Comparison of ENCODE assay signal across 14 mouse cellular contexts in the genomic region with DNA sequence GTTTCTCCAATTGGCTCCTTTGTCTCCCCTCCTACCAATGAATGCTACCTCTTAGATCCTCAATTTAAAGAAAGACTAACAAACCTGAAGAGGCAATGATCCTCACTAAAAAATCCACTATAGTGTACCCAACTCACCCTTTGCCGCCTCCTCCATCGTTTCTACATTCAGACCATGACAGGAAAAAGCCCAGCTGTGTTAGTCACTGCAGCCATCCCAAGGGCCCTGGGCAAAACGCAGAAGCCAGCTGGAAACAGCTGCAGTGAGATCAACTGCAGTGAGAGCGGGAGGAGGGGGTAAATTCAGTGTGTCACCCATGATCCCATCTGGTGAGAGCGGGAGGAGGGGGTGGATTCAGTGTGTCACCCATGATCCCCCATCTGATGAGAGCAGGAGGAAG. TPM values are rescaled to one million over a fixed set of nuclear protein-coding genes. Genes with fewer than 3 reads are reported as not detected.
DNase-seq lines count a peak whose midpoint lies in the region; ATAC-seq and TF ChIP-seq lines count a peak whose summit lies in the region.
"Had no signal": no experiment of that assay in that cellular context is flagged by ENCODE, and none has a peak within 500 bp of the region (broad histone marks: within the 10 kb centered on the region; RNA-seq: fewer than 3 reads in every experiment).

No protein-coding gene starts in this region.

- peak overlapping the region; percentile 56; the same call in 1 of the 2 replicates for H3K27ac ChIP-seq in hindbrain, embryonic 10.5 days
- H3K27ac ChIP-seq in hindbrain, embryonic 16.5 days (ENCODE audit: low read depth, low read length) = no peak overlapping the region
- peak overlapping the region; percentile 0; the same call in 1 of the 2 replicates for H3K27ac ChIP-seq in stomach, embryonic 16.5 days (ENCODE audit: low read length)
- no peak overlapping the region for H3K27ac ChIP-seq in stomach, postnatal 0 days (replicated peaks)
- H3K27ac ChIP-seq: hindbrain, embryonic 14.5 days; midbrain, embryonic 15.5 days had no signal

- WGBS in hindbrain, embryonic 10.5 days = 70% methylated on average over 5 of the region's 5 CpGs
- 64% methylated on average over 5 of the region's 5 CpGs for WGBS in hindbrain, embryonic 16.5 days
- whole genome bisulfite sequencing in stomach, embryonic 16.5 days = 42% methylated on average over 5 of the region's 5 CpGs
- 46% methylated on average over 5 of the region's 5 CpGs for WGBS in stomach, postnatal 0 days

- H3K4me3 ChIP-seq in hindbrain, embryonic 10.5 days = no peak overlapping the region
- no peak overlapping the region for H3K4me3 ChIP-seq in hindbrain, embryonic 16.5 days (ENCODE audit: low read length)
- no peak overlapping the region for H3K4me3 ChIP-seq in stomach, embryonic 16.5 days (replicated peaks; ENCODE audit: low read length)
- H3K4me3 ChIP-seq in stomach, postnatal 0 days (ENCODE audit: low read depth, low read length) = no peak overlapping the region
- H3K4me3 ChIP-seq: midbrain, embryonic 15.5 days had no signal

- H3K36me3 ChIP-seq in hindbrain, embryonic 10.5 days = no peaks in the 10 kb centered on the region
- H3K36me3 ChIP-seq in hindbrain, embryonic 16.5 days (ENCODE audit: control insufficient read depth, insufficient read depth, low read length) = no peaks in the 10 kb centered on the region
- H3K36me3 ChIP-seq in stomach, embryonic 16.5 days (ENCODE audit: control insufficient read depth, insufficient read depth, low read length) = no peaks in the 10 kb centered on the region
- no peaks in the 10 kb centered on the region for H3K36me3 ChIP-seq in stomach, postnatal 0 days (ENCODE audit: control insufficient read depth, insufficient read depth, low read length)
- H3K36me3 ChIP-seq: midbrain, embryonic 15.5 days had no signal

- TF ChIP-seq EP300 in stomach, postnatal 0 days (optimal IDR thresholded peaks at IDR 0.05) = no peak

- no peak overlapping the region for H3K9ac ChIP-seq in hindbrain, embryonic 16.5 days (ENCODE audit: low read depth, low read length)
- no peak overlapping the region for H3K9ac ChIP-seq in stomach, embryonic 16.5 days (ENCODE audit: low read length)
- H3K9ac ChIP-seq in stomach, postnatal 0 days (ENCODE audit: low read length) = no peak overlapping the region
- H3K9ac ChIP-seq: hindbrain, embryonic 14.5 days; liver, postnatal 0 days; midbrain, embryonic 15.5 days had no signal

- H3K27me3 ChIP-seq in hindbrain, embryonic 10.5 days (ENCODE audit: insufficient read depth, poor library complexity, severe bottlenecking) = no peaks in the 10 kb centered on the region
- H3K27me3 ChIP-seq in hindbrain, embryonic 16.5 days (replicated peaks; ENCODE audit: control insufficient read depth, insufficient read depth, low read length) = no peaks in the 10 kb centered on the region
- H3K27me3 ChIP-seq in stomach, embryonic 16.5 days (ENCODE audit: control insufficient read depth, insufficient read depth, low read length) = no peaks in the 10 kb centered on the region
- no peaks in the 10 kb centered on the region for H3K27me3 ChIP-seq in stomach, postnatal 0 days (ENCODE audit: control insufficient read depth, insufficient read depth, low read length)
- H3K27me3 ChIP-seq: midbrain, embryonic 15.5 days; Patski had no signal

- TF ChIP-seq CTCF in stomach, postnatal 0 days (IDR thresholded peaks at IDR 0.05; ENCODE audit: low read depth) = no peak

- no peak for DNase-seq in hindbrain, embryonic 10.5 days (ENCODE audit: low spot score)
- no peak for DNase-seq in stomach, postnatal 0 days (ENCODE audit: low spot score)
- peak; percentile 63 to 75 for DNase-seq in heart, postnatal 14 days
- peak; percentile 45 for DNase-seq in skeletal muscle tissue, adult 2 months (ENCODE audit: low read depth, low spot score)
- no peak for DNase-seq in cerebellum, adult 9-10 months
- no peak for DNase-seq in adrenal gland, adult 18-20 months (ENCODE audit: low spot score in 2 of 2)
- DNase-seq: cerebellum, postnatal 10 days; liver, postnatal 0 days; thymus, adult 18-20 months had no signal

- intact Hi-C loops in heart, postnatal 14 days (cut with DNase I) = no loop called here

- no peaks in the 10 kb centered on the region for H3K9me3 ChIP-seq in hindbrain, embryonic 10.5 days
- no peaks in the 10 kb centered on the region for H3K9me3 ChIP-seq in hindbrain, embryonic 16.5 days (ENCODE audit: control insufficient read depth, low read length)
- H3K9me3 ChIP-seq in stomach, embryonic 16.5 days (replicated peaks; ENCODE audit: control insufficient read depth, low read length) = no peaks in the 10 kb centered on the region
- H3K9me3 ChIP-seq in stomach, postnatal 0 days (ENCODE audit: control insufficient read depth, low read length) = no peaks in the 10 kb centered on the region
- H3K9me3 ChIP-seq: midbrain, embryonic 15.5 days had no signal

- no peak overlapping the region for H3K4me2 ChIP-seq in hindbrain, embryonic 16.5 days (ENCODE audit: low read length)
- H3K4me2 ChIP-seq in stomach, embryonic 16.5 days (ENCODE audit: low read depth, low read length) = no peak overlapping the region
- no peak overlapping the region for H3K4me2 ChIP-seq in stomach, postnatal 0 days (replicated peaks; ENCODE audit: low read depth)
- H3K4me2 ChIP-seq: hindbrain, embryonic 14.5 days; midbrain, embryonic 15.5 days had no signal

- H3K4me1 ChIP-seq in hindbrain, embryonic 10.5 days (replicated peaks) = peaks cover 12% of the 10 kb centered on the region
- no peaks in the 10 kb centered on the region for H3K4me1 ChIP-seq in hindbrain, embryonic 16.5 days (ENCODE audit: control insufficient read depth, insufficient read depth, low read depth, low read length)
- H3K4me1 ChIP-seq in stomach, embryonic 16.5 days (ENCODE audit: control insufficient read depth, insufficient read depth, low read length) = peaks cover 6% of the 10 kb centered on the region
- 0 out of 2 replicates have a peak, but pooled peaks cover 2% of the 10 kb centered on the region for H3K4me1 ChIP-seq in stomach, postnatal 0 days (replicated peaks; ENCODE audit: control insufficient read depth, insufficient read depth)

- no peak for ATAC-seq in hindbrain, embryonic 16.5 days
- ATAC-seq in stomach, embryonic 16.5 days (ENCODE audit: insufficient read depth, low FRiP score) = no peak
- no peak for ATAC-seq in stomach, postnatal 0 days (ENCODE audit: low FRiP score, low TSS enrichment)
- ATAC-seq: liver, postnatal 0 days; midbrain, embryonic 15.5 days; Patski had no signal

RNA-seq across cellular contexts. Expression of gene Rbfox2, which starts 28.0 kb away (rescaled TPM):
- 50.6 and 77.8 TPM in 2 replicates for polyA plus RNA-seq in hindbrain, embryonic 10.5 days (2016; fragmentation: Nextera tagmentation; extraction: Ambion mirVana)
- 122 and 140 TPM in 2 replicates for polyA plus RNA-seq in hindbrain, embryonic 16.5 days (2015; fragmentation: Nextera tagmentation; extraction: Ambion mirVana)
- 55.7 and 63.6 TPM in 2 replicates for polyA plus RNA-seq in stomach, embryonic 16.5 days (2015; fragmentation: Nextera tagmentation; extraction: Ambion mirVana)
- 23.2 and 24.4 TPM in 2 replicates for polyA plus RNA-seq in stomach, postnatal 0 days (2015; fragmentation: Nextera tagmentation; extraction: Ambion mirVana)
- 100 to 1,000 TPM; 112 to 118 TPM for total RNA-seq in heart, postnatal 14 days (2021)
- total RNA-seq in adrenal gland, adult 18-20 months (2021) = 10 to 100 TPM; 41.0 to 48.5 TPM

Comparison
In these comparisons a context has a peak if more than half of its experiments do, and no peak if none do; other contexts are left out.
1. H3K27ac ChIP-seq: peak in hindbrain, embryonic 10.5 days (single experiment) and stomach, embryonic 16.5 days (single experiment); none in hindbrain, embryonic 16.5 days (single experiment) and stomach, postnatal 0 days (single experiment).
2. DNase-seq: peak in heart, postnatal 14 days (2 of 2) and skeletal muscle tissue, adult 2 months (single experiment); none in hindbrain, embryonic 10.5 days (single experiment), stomach, postnatal 0 days (single experiment), cerebellum, adult 9-10 months (single experiment) and adrenal gland, adult 18-20 months (0 of 2).